Mouse (Mus musculus) CH12.LX (cell line): ENCODE measurements around the gene Tial1. TPM values are rescaled to one million over a fixed set of nuclear protein-coding genes. Genes with fewer than 3 reads are reported as not detected.

Source experiments
- DNase-seq: peaks from one replicate; pipeline ENCODE4 v3.0.0-alpha.2; 2013; ENCODE audit errors: extremely low read depth
- H3K27ac ChIP-seq: 2 replicates; pipeline ENCODE4 v1.5.1; 2012; ENCODE audit warnings: low read depth, mild to moderate bottlenecking, control low read depth, moderate library complexity; ENCODE audit not compliant: insufficient read depth
- H3K27me3 ChIP-seq: replicated peaks from 2 replicates; pipeline ENCODE3; 2012; ENCODE audit warnings: inconsistent platforms
- H3K36me3 ChIP-seq, 2 experiments: replicated peaks in 1 of 2; 2 replicates each; pipeline versions ENCODE3 to v1.6.1; 2012; ENCODE audit warnings: inconsistent platforms in 1 of 2, low read length in 1 of 2, mild to moderate bottlenecking in 1 of 2, mixed read lengths in 1 of 2, moderate library complexity in 1 of 2; ENCODE audit not compliant: control insufficient read depth in 1 of 2, insufficient read depth in 1 of 2
- H3K4me1 ChIP-seq, 2 experiments: 2 replicates each; pipeline ENCODE4 v1.6.1; 2012; ENCODE audit warnings: inconsistent platforms in 1 of 2, moderate library complexity in 1 of 2; ENCODE audit not compliant: insufficient read depth in 2 of 2, control insufficient read depth in 1 of 2
- H3K4me2 ChIP-seq: 2 replicates; pipeline ENCODE4 v1.6.1; 2012; ENCODE audit warnings: low read depth, mild to moderate bottlenecking, control low read depth; ENCODE audit not compliant: poor library complexity, insufficient read depth, severe bottlenecking
- H3K4me3 ChIP-seq, 3 experiments: fragments of 150-350 bp in 1 of 3; sonication (generic) in 1 of 3; replicated peaks in 1 of 3; 2 replicates each; pipeline versions ENCODE3 to v1.5.1; 2011 to 2012; ENCODE audit warnings: low read depth in 2 of 3, low read length in 2 of 3, mild to moderate bottlenecking in 2 of 3, moderate library complexity in 2 of 3, control low read depth in 1 of 3, improper control_type of control experiment in 1 of 3, inconsistent platforms in 1 of 3, mixed read lengths in 1 of 3; ENCODE audit not compliant: poor library complexity in 1 of 3
- H3K79me2 ChIP-seq: replicated peaks from 2 replicates; pipeline ENCODE4 v1.6.1; 2012; ENCODE audit warnings: mild to moderate bottlenecking, moderate library complexity; ENCODE audit not compliant: control insufficient read depth, poor library complexity, insufficient read depth, severe bottlenecking; ENCODE audit errors: extremely low read depth
- H3K9ac ChIP-seq: 2 replicates; pipeline ENCODE4 v1.6.1; 2012; ENCODE audit warnings: low read depth, mild to moderate bottlenecking, control low read depth, moderate library complexity; ENCODE audit not compliant: insufficient read depth
- H3K9me3 ChIP-seq: replicated peaks from 2 replicates; pipeline ENCODE3; 2012; ENCODE audit warnings: low read length, inconsistent platforms, mixed read lengths
- BHLHE40 ChIP-seq: IDR thresholded peaks from 2 replicates; pipeline ENCODE4 v1.6.1; 2011; ENCODE audit warnings: mild to moderate bottlenecking, low read depth, low read length, improper control_type of control experiment
- CTCF ChIP-seq, 2 experiments: IDR thresholded peaks in 1 of 2; conservative IDR thresholded peaks in 1 of 2; 2 replicates each; pipeline ENCODE4 v1.5.1; 2011 to 2012; ENCODE audit warnings: low read depth in 2 of 2, low read length in 2 of 2, improper control_type of control experiment in 1 of 2, inconsistent platforms in 1 of 2, mild to moderate bottlenecking in 1 of 2, moderate library complexity in 1 of 2
- EP300 ChIP-seq: IDR thresholded peaks from 2 replicates; pipeline ENCODE4 v1.6.1; 2011; ENCODE audit warnings: low read length, improper control_type of control experiment
- GABPA ChIP-seq: IDR thresholded peaks from 2 replicates; pipeline ENCODE4 v1.6.1; 2012; ENCODE audit warnings: low read depth, low read length, improper control_type of control experiment, inconsistent platforms; ENCODE audit not compliant: insufficient replicate concordance
- HCFC1 ChIP-seq: IDR thresholded peaks from 2 replicates; pipeline ENCODE4 v1.6.1; 2012; ENCODE audit warnings: low read depth, mild to moderate bottlenecking, inconsistent platforms, low read length, improper control_type of control experiment
- IRF4 ChIP-seq: IDR thresholded peaks from 2 replicates; pipeline ENCODE4 v1.6.1; 2014; ENCODE audit warnings: low read depth, mild to moderate bottlenecking, inconsistent platforms, low read length, improper control_type of control experiment
- JUN ChIP-seq: IDR thresholded peaks from 2 replicates; pipeline ENCODE4 v1.6.1; 2011; ENCODE audit warnings: low read depth, mild to moderate bottlenecking, low read length, improper control_type of control experiment, moderate library complexity; ENCODE audit not compliant: insufficient read depth
- MAFK ChIP-seq: IDR thresholded peaks from 2 replicates; pipeline ENCODE4 v1.6.1; 2011; ENCODE audit warnings: low read length, improper control_type of control experiment; ENCODE audit not compliant: insufficient replicate concordance
- MAZ ChIP-seq: IDR thresholded peaks from 2 replicates; pipeline ENCODE4 v1.6.1; 2012; ENCODE audit warnings: low read depth, mild to moderate bottlenecking, inconsistent platforms, low read length, improper control_type of control experiment, moderate library complexity
- MEF2A ChIP-seq: IDR thresholded peaks from 2 replicates; pipeline ENCODE4 v1.6.1; 2014; ENCODE audit warnings: low read depth, mild to moderate bottlenecking, inconsistent platforms, low read length, improper control_type of control experiment, borderline replicate concordance
- MYC ChIP-seq: IDR thresholded peaks from 2 replicates; pipeline ENCODE4 v1.6.1; 2011; ENCODE audit warnings: low read depth, mild to moderate bottlenecking, improper control_type of control experiment, low read length
- NRF1 ChIP-seq: IDR thresholded peaks from 2 replicates; pipeline ENCODE4 v1.6.1; 2014; ENCODE audit warnings: low read depth, mild to moderate bottlenecking, inconsistent platforms, low read length, improper control_type of control experiment, moderate library complexity
- PAX5 ChIP-seq: IDR thresholded peaks from 2 replicates; pipeline ENCODE4 v1.6.1; 2012; ENCODE audit warnings: low read length, inconsistent platforms, mixed read lengths
- POLR2AphosphoS2 ChIP-seq: IDR thresholded peaks from 2 replicates; pipeline ENCODE4 v1.6.1; 2011; ENCODE audit warnings: low read depth, low read length, improper control_type of control experiment
- RCOR1 ChIP-seq: conservative IDR thresholded peaks from 2 replicates; pipeline ENCODE4 v1.6.1; 2012; ENCODE audit warnings: low read depth, mild to moderate bottlenecking, inconsistent platforms, low read length, improper control_type of control experiment
- SMC3 ChIP-seq: IDR thresholded peaks from 2 replicates; pipeline ENCODE4 v1.6.1; 2011; ENCODE audit warnings: low read depth, low read length, improper control_type of control experiment
- TCF12 ChIP-seq: IDR thresholded peaks from 2 replicates; pipeline ENCODE4 v1.6.1; 2014; ENCODE audit warnings: low read depth, mild to moderate bottlenecking, inconsistent platforms, low read length, improper control_type of control experiment
- UBTF ChIP-seq: IDR thresholded peaks from 2 replicates; pipeline ENCODE4 v1.6.1; 2012; ENCODE audit warnings: low read depth, mild to moderate bottlenecking, inconsistent platforms, low read length, improper control_type of control experiment, moderate library complexity
- USF1 ChIP-seq: IDR thresholded peaks from 2 replicates; pipeline ENCODE4 v1.6.1; 2014; ENCODE audit warnings: low read depth, mild to moderate bottlenecking, inconsistent platforms, low read length, improper control_type of control experiment
- USF2 ChIP-seq: conservative IDR thresholded peaks from 2 replicates; pipeline ENCODE4 v1.6.1; 2011; ENCODE audit warnings: low read depth, low read length, improper control_type of control experiment
- ZC3H11A ChIP-seq: IDR thresholded peaks from 2 replicates; pipeline ENCODE4 v1.6.1; 2012; ENCODE audit warnings: low read depth, mild to moderate bottlenecking, inconsistent platforms, low read length, improper control_type of control experiment
- ZKSCAN1 ChIP-seq: IDR thresholded peaks from 2 replicates; pipeline ENCODE4 v1.6.1; 2012; ENCODE audit warnings: low read depth, inconsistent platforms, low read length, improper control_type of control experiment, borderline replicate concordance
- ZMIZ1 ChIP-seq: IDR thresholded peaks from 2 replicates; pipeline ENCODE4 v1.6.1; 2012; ENCODE audit warnings: low read depth, mild to moderate bottlenecking, inconsistent platforms, low read length, improper control_type of control experiment
- dilution Hi-C: fragments of 300-500 bp; cut with MboI; formaldehyde crosslinking; loops from 2 replicates; pipeline ENCODE4 v1.14.3; 2020; ENCODE audit warnings: low sequenced_read_pairs; ENCODE audit not compliant: extremely low pct_unique_long_range_greater_than_20kb, extremely low pct_ligation_motif_present
- in situ Hi-C: fragments of 300-500 bp; cut with MboI; formaldehyde crosslinking; loops from 3 replicates; pipeline ENCODE4 v1.14.3; 2019; ENCODE audit warnings: low sequenced_read_pairs, low pct_ligation_motif_present, low pct_unique_long_range_greater_than_20kb, mixed read lengths
- polyA plus RNA-seq: library from polyadenylated mRNA; unstranded; fragments of >175 nt; gene quantifications from 2 replicates; pipeline ENCODE4 v1.2.1, GENCODE M21; 2012; ENCODE audit warnings: low read depth; ENCODE audit not compliant: insufficient read length
- total RNA-seq, 2 experiments: library from RNA; depleted of rRNA; stranded (reverse); fragments of 300-350 nt in 1 of 2; fragments of >200 nt in 1 of 2; gene quantifications; 2 replicates each; pipeline ENCODE4 v1.2.3; 2012 to 2014

Tial1 gene
- total and polyA plus RNA-seq, 3 experiments, result 43.2 to 101 (median 52.9) TPM

DNA sequence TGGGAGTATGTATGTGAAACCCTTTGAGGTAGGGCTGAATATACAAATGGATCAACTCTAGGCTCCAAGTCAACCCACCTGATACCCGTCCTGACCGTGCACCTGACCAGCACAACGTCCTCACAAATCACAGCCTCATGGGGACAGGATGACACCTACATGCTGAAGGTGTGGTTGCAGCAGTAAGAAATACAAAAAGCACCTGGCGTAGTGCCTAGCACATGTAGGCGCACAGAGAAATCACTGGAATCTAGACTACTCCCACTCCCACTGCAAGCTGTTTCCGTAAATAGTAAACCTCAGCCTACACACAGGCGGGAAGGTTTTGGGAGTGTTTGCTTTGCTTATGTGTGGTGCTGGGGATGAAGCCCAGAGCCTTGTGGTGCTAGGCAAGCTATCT lies 39.8 kb downstream of the Tial1 start:
- no peak overlapping the region for H3K27ac ChIP-seq
- no peak overlapping the region for H3K9ac ChIP-seq
- in situ Hi-C loops (no loop called here), dilution Hi-C loops (no loop called here)
- H3K4me2 ChIP-seq, result no peak overlapping the region
- H3K27me3 ChIP-seq, result peaks cover 41% of the 10 kb centered on the region
- no peaks in the 10 kb centered on the region for H3K79me2 ChIP-seq
- H3K9me3 ChIP-seq, result no peaks in the 10 kb centered on the region
- H3K4me1 ChIP-seq, result peaks cover 0 to 10% of the 10 kb centered on the region in 2 experiments; a peak in 2 of 4 replicates
- no peak overlapping the region for H3K4me3 ChIP-seq
- no peak for DNase-seq
- no peak for TF ChIP-seq ZKSCAN1
- no peak for TF ChIP-seq ZC3H11A
- TF ChIP-seq TCF12, result no peak
- TF ChIP-seq USF2, result no peak
- no peaks in the 10 kb centered on the region for H3K36me3 ChIP-seq

DNA sequence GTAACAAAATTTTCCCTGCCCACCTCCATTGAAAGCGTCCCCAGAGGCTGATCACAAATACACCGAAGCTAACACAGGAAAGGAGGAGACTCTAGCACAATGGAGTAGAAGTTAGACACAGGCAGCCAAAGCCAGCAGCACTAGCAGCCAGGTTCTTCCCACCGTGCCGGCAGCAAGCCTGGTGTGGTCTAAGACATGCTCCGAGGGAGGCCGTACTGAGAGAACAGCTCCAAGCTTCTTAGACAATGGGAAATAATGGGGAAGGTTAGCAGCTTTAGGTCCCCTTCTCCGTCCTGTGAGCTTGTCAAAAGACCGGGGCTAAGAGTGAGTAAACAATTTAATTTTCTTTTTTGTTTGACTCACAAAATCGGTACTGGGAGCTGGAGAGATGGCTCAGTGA lies 41.8 kb downstream of the Tial1 start:
- Histone ChIP-seq H3K4me1 (peaks cover 0 to 10% of the 10 kb centered on the region in 2 experiments; a peak in 2 of 4 replicates), H3K4me3 (no peak overlapping the region), H3K4me2 (no peak overlapping the region), H3K79me2 (no peaks in the 10 kb centered on the region), H3K27ac (no peak overlapping the region), H3K36me3 (no peaks in the 10 kb centered on the region), H3K27me3 (peaks cover 58% of the 10 kb centered on the region), H3K9me3 (no peaks in the 10 kb centered on the region), H3K9ac (no peak overlapping the region)
- DNase-seq, result no peak
- TF ChIP-seq IRF4 (no peak), SMC3 (no peak), MYC (no peak), USF1 (no peak), PAX5 (no peak), GABPA (no peak), MAZ (no peak), EP300 (no peak), UBTF (no peak), MEF2A (no peak), HCFC1 (no peak), JUN (no peak), RCOR1 (no peak), MAFK (no peak), CTCF (conservative IDR thresholded peaks at IDR 0.05 in 1 of 2, IDR thresholded peaks at IDR 0.05 in 1 of 2; ENCODE audit: low read depth in 2 of 2, low read length in 2 of 2) (no peak), BHLHE40 (no peak), NRF1 (no peak), POLR2AphosphoS2 (no peak), TCF12 (no peak), ZMIZ1 (no peak)
- dilution Hi-C loops, result no loop called here
- in situ Hi-C loops, result no loop called here
